Mouse (Mus musculus): ENCODE data around the gene Rnf31.

DNA sequence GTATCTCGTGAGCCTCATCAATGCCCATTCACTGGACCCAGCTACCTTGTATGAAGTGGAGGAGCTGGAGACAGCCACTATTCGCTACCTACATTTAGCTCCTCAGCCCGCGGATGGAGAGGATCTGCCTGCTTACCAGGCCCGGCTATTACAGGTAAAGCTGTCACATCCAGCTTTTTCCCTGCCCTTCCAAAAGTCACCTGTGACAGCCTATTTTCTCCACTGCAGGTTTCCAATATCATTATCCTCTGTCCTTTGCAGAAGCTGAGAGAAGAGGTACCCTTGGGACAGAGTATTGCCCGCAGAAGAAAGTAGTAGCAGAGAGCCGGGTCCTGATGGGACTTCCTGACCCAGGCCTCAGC is 11.7 kb downstream of the Rnf31 start, which contains the start of gene Irf9:
- TF ChIP-seq CTCF (IDR thresholded peaks at IDR 0.05; ENCODE audit: low read depth) (no peak), EP300 (IDR thresholded peaks at IDR 0.05; ENCODE audit: low read depth) (no peak)

Measured in heart, postnatal 0 days (tissue).